Mouse (Mus musculus) regulatory T cell (primary cell): ENCODE results near the gene Mrpl10.

Experiments used
- in situ Hi-C: fragments of 300-600 bp; cut with MboI, MseI; formaldehyde crosslinking; loops from one replicate; pipeline ENCODE4 v1.15.1; 2025; ENCODE audit warnings: high pct_unique_total_duplicates

Gene Mrpl10

GRCm38 (mm10) chr11:97066656-97067360, 25.4 kb downstream of the Mrpl10 start:
- in situ Hi-C loops = no loop called here

- in situ Hi-C loops = no loop called here
Measured at GRCm38 (mm10) chr11:97069333-97069732, 28.0 kb downstream of the Mrpl10 start.

- in situ Hi-C loops = no loop called here
Measured at GRCm38 (mm10) chr11:97069770-97070169, 28.4 kb downstream of the Mrpl10 start.

- in situ Hi-C loops = no loop called here
Measured at GRCm38 (mm10) chr11:97071129-97071528, 29.8 kb downstream of the Mrpl10 start.

- in situ Hi-C loops = no loop called here
Measured at GRCm38 (mm10) chr11:97072533-97072932, 31.2 kb downstream of the Mrpl10 start.

- in situ Hi-C loops = no loop called here
Measured at GRCm38 (mm10) chr11:97074235-97074634, 32.9 kb downstream of the Mrpl10 start.

GRCm38 (mm10) chr11:97078751-97079150, 37.4 kb downstream of the Mrpl10 start:
- in situ Hi-C loops = no loop called here

GRCm38 (mm10) chr11:97080291-97080690, 38.9 kb downstream of the Mrpl10 start:
- in situ Hi-C loops = no loop called here

- in situ Hi-C loops = no loop called here
Measured at GRCm38 (mm10) chr11:97082977-97083376, 41.6 kb downstream of the Mrpl10 start.

GRCm38 (mm10) chr11:97083401-97084140, 42.2 kb downstream of the Mrpl10 start:
- in situ Hi-C loops = no loop called here

- in situ Hi-C loops = no loop called here
Measured at GRCm38 (mm10) chr11:97084821-97085505, 43.6 kb downstream of the Mrpl10 start.

GRCm38 (mm10) chr11:97086365-97086764, 45.0 kb downstream of the Mrpl10 start:
- in situ Hi-C loops = no loop called here

- in situ Hi-C loops = loop anchor here (10.0 kb wide), 1 partner anchor 50 kb away; no protein-coding TSS in a partner anchor
Measured at GRCm38 (mm10) chr11:97094600-97094999, 53.2 kb downstream of the Mrpl10 start.

GRCm38 (mm10) chr11:97098791-97099190, 57.4 kb downstream of the Mrpl10 start:
- in situ Hi-C loops = loop anchor here (10.0 kb wide), 1 partner anchor 46 kb away; no protein-coding TSS in a partner anchor
